Mouse (Mus musculus) spleen, adult 12 weeks (tissue): Measurements from ENCODE around the gene Clec11a.
A peak's percentile ranks its signal among the peaks of the same experiment; 100 is the strongest.
"Not testable (repeated sequence)": the region's sequence is repeated elsewhere in the genome, so short reads cannot be mapped to it uniquely, and the experiment has no call there.

Source experiments
- DNase-seq: peaks from one replicate; pipeline ENCODE4 v3.0.0; 2022; ENCODE audit warnings: low spot score

Gene Clec11a

GRCm38 (mm10) chr7:44322290-44322689 lies 15.6 kb upstream of the Clec11a start:
- DNase-seq: no peak

- DNase-seq: no peak
Measured at GRCm38 (mm10) chr7:44320886-44321285, 14.2 kb upstream of the Clec11a start.

- no peak for DNase-seq
Measured at GRCm38 (mm10) chr7:44317913-44318312, 11.2 kb upstream of the Clec11a start.

- no peak for DNase-seq
Measured at GRCm38 (mm10) chr7:44312484-44312883, 5.8 kb upstream of the Clec11a start.

GRCm38 (mm10) chr7:44311713-44312304 lies 5.1 kb upstream of the Clec11a start:
- DNase-seq: peak; percentile 42

GRCm38 (mm10) chr7:44310878-44311712 lies 4.4 kb upstream of the Clec11a start:
- no peak for DNase-seq

- DNase-seq: no peak
Measured at GRCm38 (mm10) chr7:44310285-44310877, 3.7 kb upstream of the Clec11a start.

GRCm38 (mm10) chr7:44309475-44310284 lies 3.0 kb upstream of the Clec11a start, which contains the start of gene Shank1:
Gene Shank1, plus strand, starts transcription at chr7:44310253.
- no peak for DNase-seq

- DNase-seq: no peak
Measured at GRCm38 (mm10) chr7:44307261-44308020, 739 bp upstream of the Clec11a start.

GRCm38 (mm10) chr7:44305686-44306085 lies 1.0 kb downstream of the Clec11a start:
- no peak for DNase-seq

GRCm38 (mm10) chr7:44304775-44305641 lies 1.7 kb downstream of the Clec11a start:
- peak; percentile 80 for DNase-seq

GRCm38 (mm10) chr7:44304463-44304774 lies 2.3 kb downstream of the Clec11a start:
- no peak for DNase-seq

GRCm38 (mm10) chr7:44303346-44304340 lies 3.1 kb downstream of the Clec11a start:
- no peak for DNase-seq

- not testable (repeated sequence) for DNase-seq
Measured at GRCm38 (mm10) chr7:44297501-44297900, 9.2 kb downstream of the Clec11a start.

GRCm38 (mm10) chr7:44291418-44291817 lies 15.3 kb downstream of the Clec11a start:
- DNase-seq: no peak

- DNase-seq: no peak
Measured at GRCm38 (mm10) chr7:44290986-44291385, 15.7 kb downstream of the Clec11a start.

- no peak for DNase-seq
Measured at GRCm38 (mm10) chr7:44287760-44288159, 18.9 kb downstream of the Clec11a start.

GRCm38 (mm10) chr7:44281586-44281985 lies 25.1 kb downstream of the Clec11a start:
- no peak for DNase-seq

- no peak for DNase-seq
Measured at GRCm38 (mm10) chr7:44280959-44281358, 25.7 kb downstream of the Clec11a start.
